Mouse (Mus musculus) stomach, postnatal 0 days (tissue): Measurements from ENCODE around the gene Mmp17. TPM values are rescaled to one million over a fixed set of nuclear protein-coding genes. Genes with fewer than 3 reads are reported as not detected.
"Not testable (repeated sequence)": the region's sequence is repeated elsewhere in the genome, so short reads cannot be mapped to it uniquely, and the experiment has no call there.

ENCODE experiments used
- ATAC-seq: fragments of 200-750 bp; cut with Nextera tagmentation; 2 replicates; pipeline ENCODE4 v1.8.0; 2017; ENCODE audit not compliant: low FRiP score, low TSS enrichment
- DNase-seq: peaks from one replicate; pipeline ENCODE4 v3.0.0-alpha.2; 2016; ENCODE audit warnings: low spot score
- H3K27ac ChIP-seq: fragments of 300-500 bp; sonication (generic); replicated peaks from 2 replicates; pipeline ENCODE4 v1.5.1; 2014; ENCODE audit warnings: mild to moderate bottlenecking, control low read depth
- H3K27me3 ChIP-seq: fragments of 300-500 bp; sonication (generic); 2 replicates; pipeline ENCODE4 v1.6.1; 2014; ENCODE audit warnings: low read length; ENCODE audit not compliant: control insufficient read depth, insufficient read depth
- H3K36me3 ChIP-seq: fragments of 300-500 bp; sonication (generic); 2 replicates; pipeline ENCODE4 v1.6.1; 2014; ENCODE audit warnings: low read length, mixed read lengths; ENCODE audit not compliant: control insufficient read depth, insufficient read depth
- H3K4me1 ChIP-seq: fragments of 300-500 bp; sonication (generic); replicated peaks from 2 replicates; pipeline ENCODE4 v1.6.1; 2014; ENCODE audit warnings: antibody characterized with exemption; ENCODE audit not compliant: control insufficient read depth, insufficient read depth
- H3K4me2 ChIP-seq: fragments of 300-500 bp; sonication (generic); replicated peaks from 2 replicates; pipeline ENCODE4 v1.6.1; 2014; ENCODE audit warnings: low read depth, mild to moderate bottlenecking, control low read depth, moderate library complexity
- H3K4me3 ChIP-seq: fragments of 300-500 bp; sonication (generic); 2 replicates; pipeline ENCODE4 v1.5.1; 2014; ENCODE audit warnings: low read depth, low read length, control low read depth
- H3K9ac ChIP-seq: fragments of 300-500 bp; sonication (generic); 2 replicates; pipeline ENCODE4 v1.6.1; 2014; ENCODE audit warnings: mild to moderate bottlenecking, low read length, control low read depth, mixed read lengths
- H3K9me3 ChIP-seq: fragments of 300-500 bp; sonication (generic); 2 replicates; pipeline ENCODE4 v1.6.1; 2016; ENCODE audit warnings: low read length; ENCODE audit not compliant: control insufficient read depth
- CTCF ChIP-seq: IDR thresholded peaks from 2 replicates; pipeline ENCODE4 v1.5.1; 2016; ENCODE audit warnings: antibody characterized with exemption, low read depth, mild to moderate bottlenecking, moderate library complexity
- EP300 ChIP-seq: optimal IDR thresholded peaks from 2 replicates; pipeline ENCODE3; 2016; ENCODE audit warnings: antibody characterized with exemption
- WGBS: fragments of 180-500 bp; shearing (Covaris S2); extraction: QIAGEN DNeasy Blood & Tissue Kit; methylation state at CpG from one replicate; pipeline ENCODE4 v1.1.7; 2014; 5-methylcytosine and 5-hydroxymethylcytosine counted together
- polyA plus RNA-seq: library from polyadenylated mRNA; unstranded; fragments of >200 nt; fragmentation: Nextera tagmentation; extraction: Ambion mirVana; gene quantifications from 2 replicates; pipeline ENCODE4 v1.2.1, GENCODE M21; 2015

Mmp17 gene
- polyA plus RNA-seq, 1 experiment from 2014 or later = 2.6 TPM

GRCm38 (mm10) chr5:129621361-129621760, 37.4 kb downstream of the Mmp17 start:
- Histone ChIP-seq H3K9me3 (no peaks in the 10 kb centered on the region), H3K4me1 (no peaks in the 10 kb centered on the region), H3K36me3 (no peaks in the 10 kb centered on the region), H3K4me2 (no peak overlapping the region), H3K27ac (no peak overlapping the region), H3K4me3 (no peak overlapping the region), H3K9ac (no peak overlapping the region), H3K27me3 (no peaks in the 10 kb centered on the region)
- ATAC-seq (no peak), DNase-seq (no peak)
- TF ChIP-seq EP300 = no peak
- TF ChIP-seq CTCF = no peak
- 61% methylated on average over 5 of the region's 5 CpGs for WGBS

- no peak overlapping the region for H3K9ac ChIP-seq
- TF ChIP-seq CTCF (no peak), EP300 (no peak)
- WGBS = 86% methylated on average over 6 of the region's 6 CpGs
- no peaks in the 10 kb centered on the region for H3K36me3 ChIP-seq
- H3K4me1 ChIP-seq = no peaks in the 10 kb centered on the region
- no peak overlapping the region for H3K27ac ChIP-seq
- no peak for DNase-seq
- H3K9me3 ChIP-seq = no peaks in the 10 kb centered on the region
- no peak overlapping the region for H3K4me2 ChIP-seq
- no peaks in the 10 kb centered on the region for H3K27me3 ChIP-seq
- H3K4me3 ChIP-seq = no peak overlapping the region
- ATAC-seq = no peak
Observed at GRCm38 (mm10) chr5:129626099-129626498, 42.1 kb downstream of the Mmp17 start.

GRCm38 (mm10) chr5:129626586-129626985, 42.6 kb downstream of the Mmp17 start:
- DNase-seq, H3K4me3 ChIP-seq, H3K27me3 ChIP-seq, H3K4me1 ChIP-seq, H3K9ac ChIP-seq, H3K9me3 ChIP-seq, H3K36me3 ChIP-seq, ATAC-seq, H3K27ac ChIP-seq, H3K4me2 ChIP-seq: not testable (repeated sequence)
- WGBS = 66% methylated on average over 4 of the region's 4 CpGs

- H3K27ac ChIP-seq, H3K4me2 ChIP-seq, DNase-seq, H3K4me3 ChIP-seq, H3K9ac ChIP-seq, H3K9me3 ChIP-seq, ATAC-seq, H3K27me3 ChIP-seq, H3K4me1 ChIP-seq, H3K36me3 ChIP-seq: not testable (repeated sequence)
- 82% methylated on average over 2 of the region's 2 CpGs for WGBS
Observed at GRCm38 (mm10) chr5:129632270-129633250, 48.6 kb downstream of the Mmp17 start.

- H3K9me3 ChIP-seq = no peaks in the 10 kb centered on the region
- no peaks in the 10 kb centered on the region for H3K27me3 ChIP-seq
- H3K9ac ChIP-seq = no peak overlapping the region
- no peaks in the 10 kb centered on the region; the same call in 1 of the 2 replicates for H3K36me3 ChIP-seq
- H3K4me3 ChIP-seq = no peak overlapping the region
- TF ChIP-seq EP300 (no peak), CTCF (no peak)
- H3K27ac ChIP-seq = no peak overlapping the region
- 93% methylated on average over 5 of the region's 5 CpGs for WGBS
- no peaks in the 10 kb centered on the region for H3K4me1 ChIP-seq
- DNase-seq = no peak
- H3K4me2 ChIP-seq = no peak overlapping the region
- no peak for ATAC-seq
Observed at GRCm38 (mm10) chr5:129650858-129651257, 66.9 kb downstream of the Mmp17 start.

DNA sequence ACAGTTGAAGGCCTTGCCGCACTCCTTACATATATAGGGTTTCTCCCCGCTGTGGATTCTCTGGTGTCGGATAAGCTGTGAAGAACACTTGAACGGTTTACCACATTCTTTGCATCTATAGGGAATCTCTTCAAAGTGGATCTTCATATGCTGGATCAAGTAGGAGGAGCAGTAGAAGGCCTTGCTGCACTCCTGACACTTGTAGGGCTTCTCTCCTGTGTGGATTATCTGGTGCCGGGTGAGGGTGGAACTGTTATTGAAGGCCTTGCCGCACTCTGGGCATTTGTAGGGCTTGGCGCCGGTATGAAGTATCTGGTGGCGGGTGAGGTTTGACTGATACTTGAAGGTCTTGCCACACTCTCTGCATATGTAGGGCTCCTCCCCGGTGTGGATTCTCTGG, 73.0 kb downstream of the Mmp17 start:
- no peak for TF ChIP-seq CTCF
- TF ChIP-seq EP300 = no peak
- Histone ChIP-seq H3K27me3 (no peaks in the 10 kb centered on the region), H3K27ac (no peak overlapping the region), H3K36me3 (peaks cover 18% of the 10 kb centered on the region), H3K9ac (no peak overlapping the region), H3K4me1 (no peaks in the 10 kb centered on the region), H3K9me3 (no peaks in the 10 kb centered on the region), H3K4me3 (no peak overlapping the region), H3K4me2 (no peak overlapping the region)
- DNase-seq = no peak
- no peak for ATAC-seq
- WGBS = 97% methylated on average over 10 of the region's 10 CpGs
